Mouse (Mus musculus) ovary, postnatal 14 days (tissue): ENCODE data around the gene Gm42688.

Experiments
- DNase-seq: peaks from one replicate; pipeline ENCODE4 v3.0.0; 2022; ENCODE audit warnings: low spot score

The Gm42688 gene

GRCm38 (mm10) chr6:83118369-83118768 is 17.0 kb downstream of the Gm42688 start:
- DNase-seq, result no peak

GRCm38 (mm10) chr6:83118825-83119733 is 17.7 kb downstream of the Gm42688 start:
- DNase-seq, result no peak

GRCm38 (mm10) chr6:83119734-83120051 is 18.3 kb downstream of the Gm42688 start:
- DNase-seq, result no peak

- peak; percentile 86 for DNase-seq
These were observed 19.8 kb downstream of the Gm42688 start, which contains the start of gene Wbp1 for GRCm38 (mm10) chr6:83120930-83121862. TSS of gene Wbp1 (minus strand) at chr6:83121559.

GRCm38 (mm10) chr6:83121863-83122710 is 20.7 kb downstream of the Gm42688 start:
- DNase-seq, result no peak

- DNase-seq, result no peak
These were observed 21.5 kb downstream of the Gm42688 start for GRCm38 (mm10) chr6:83122961-83123360.

- DNase-seq, result peak; percentile 92
These were observed 23.5 kb downstream of the Gm42688 start for GRCm38 (mm10) chr6:83124851-83125312.

GRCm38 (mm10) chr6:83125331-83125730 is 23.9 kb downstream of the Gm42688 start, which contains the start of gene Ino80b:
TSS of gene Ino80b (minus strand) at chr6:83125431.
- no peak for DNase-seq

GRCm38 (mm10) chr6:83127419-83127818 is 26.0 kb downstream of the Gm42688 start:
- no peak for DNase-seq

- no peak for DNase-seq
These were observed 30.1 kb downstream of the Gm42688 start for GRCm38 (mm10) chr6:83131469-83132034.

- DNase-seq, result no peak
These were observed 30.9 kb downstream of the Gm42688 start for GRCm38 (mm10) chr6:83132176-83132919.

- no peak for DNase-seq
These were observed 32.8 kb downstream of the Gm42688 start for GRCm38 (mm10) chr6:83134226-83134625.

- DNase-seq, result no peak
These were observed 33.6 kb downstream of the Gm42688 start, which contains the start of gene Rtkn for GRCm38 (mm10) chr6:83134951-83135513. TSS of gene Rtkn (plus strand) at chr6:83135463.

- DNase-seq, result no peak
These were observed 34.2 kb downstream of the Gm42688 start for GRCm38 (mm10) chr6:83135571-83136161.

GRCm38 (mm10) chr6:83136291-83136880 is 35.0 kb downstream of the Gm42688 start:
- DNase-seq, result no peak

- DNase-seq, result peak; percentile 57
These were observed 35.6 kb downstream of the Gm42688 start for GRCm38 (mm10) chr6:83136881-83137575.

GRCm38 (mm10) chr6:83137576-83137950 is 36.1 kb downstream of the Gm42688 start:
- DNase-seq, result peak; percentile 84

GRCm38 (mm10) chr6:83138056-83138455 is 36.6 kb downstream of the Gm42688 start:
- no peak for DNase-seq

GRCm38 (mm10) chr6:83140044-83140443 is 38.6 kb downstream of the Gm42688 start:
- no peak for DNase-seq
